Mouse (Mus musculus) stomach, postnatal 0 days (tissue): Measurements from ENCODE around the gene Dner. TPM values are rescaled to one million over a fixed set of nuclear protein-coding genes. Genes with fewer than 3 reads are reported as not detected.

Source experiments
- ATAC-seq: fragments of 200-750 bp; cut with Nextera tagmentation; 2 replicates; pipeline ENCODE4 v1.8.0; 2017; ENCODE audit not compliant: low FRiP score, low TSS enrichment
- DNase-seq: peaks from one replicate; pipeline ENCODE4 v3.0.0-alpha.2; 2016; ENCODE audit warnings: low spot score
- H3K27ac ChIP-seq: fragments of 300-500 bp; sonication (generic); replicated peaks from 2 replicates; pipeline ENCODE4 v1.5.1; 2014; ENCODE audit warnings: mild to moderate bottlenecking, control low read depth
- H3K27me3 ChIP-seq: fragments of 300-500 bp; sonication (generic); 2 replicates; pipeline ENCODE4 v1.6.1; 2014; ENCODE audit warnings: low read length; ENCODE audit not compliant: control insufficient read depth, insufficient read depth
- H3K36me3 ChIP-seq: fragments of 300-500 bp; sonication (generic); 2 replicates; pipeline ENCODE4 v1.6.1; 2014; ENCODE audit warnings: low read length, mixed read lengths; ENCODE audit not compliant: control insufficient read depth, insufficient read depth
- H3K4me1 ChIP-seq: fragments of 300-500 bp; sonication (generic); replicated peaks from 2 replicates; pipeline ENCODE4 v1.6.1; 2014; ENCODE audit warnings: antibody characterized with exemption; ENCODE audit not compliant: control insufficient read depth, insufficient read depth
- H3K4me2 ChIP-seq: fragments of 300-500 bp; sonication (generic); replicated peaks from 2 replicates; pipeline ENCODE4 v1.6.1; 2014; ENCODE audit warnings: low read depth, mild to moderate bottlenecking, control low read depth, moderate library complexity
- H3K4me3 ChIP-seq: fragments of 300-500 bp; sonication (generic); 2 replicates; pipeline ENCODE4 v1.5.1; 2014; ENCODE audit warnings: low read depth, low read length, control low read depth
- H3K9ac ChIP-seq: fragments of 300-500 bp; sonication (generic); 2 replicates; pipeline ENCODE4 v1.6.1; 2014; ENCODE audit warnings: mild to moderate bottlenecking, low read length, control low read depth, mixed read lengths
- H3K9me3 ChIP-seq: fragments of 300-500 bp; sonication (generic); 2 replicates; pipeline ENCODE4 v1.6.1; 2016; ENCODE audit warnings: low read length; ENCODE audit not compliant: control insufficient read depth
- CTCF ChIP-seq: IDR thresholded peaks from 2 replicates; pipeline ENCODE4 v1.5.1; 2016; ENCODE audit warnings: antibody characterized with exemption, low read depth, mild to moderate bottlenecking, moderate library complexity
- EP300 ChIP-seq: optimal IDR thresholded peaks from 2 replicates; pipeline ENCODE3; 2016; ENCODE audit warnings: antibody characterized with exemption
- WGBS: fragments of 180-500 bp; shearing (Covaris S2); extraction: QIAGEN DNeasy Blood & Tissue Kit; methylation state at CpG from one replicate; pipeline ENCODE4 v1.1.7; 2014; 5-methylcytosine and 5-hydroxymethylcytosine counted together
- polyA plus RNA-seq: library from polyadenylated mRNA; unstranded; fragments of >200 nt; fragmentation: Nextera tagmentation; extraction: Ambion mirVana; gene quantifications from 2 replicates; pipeline ENCODE4 v1.2.1, GENCODE M21; 2015

The Dner gene
- polyA plus RNA-seq, 1 experiment from 2014 or later, result 2.9 TPM

DNA sequence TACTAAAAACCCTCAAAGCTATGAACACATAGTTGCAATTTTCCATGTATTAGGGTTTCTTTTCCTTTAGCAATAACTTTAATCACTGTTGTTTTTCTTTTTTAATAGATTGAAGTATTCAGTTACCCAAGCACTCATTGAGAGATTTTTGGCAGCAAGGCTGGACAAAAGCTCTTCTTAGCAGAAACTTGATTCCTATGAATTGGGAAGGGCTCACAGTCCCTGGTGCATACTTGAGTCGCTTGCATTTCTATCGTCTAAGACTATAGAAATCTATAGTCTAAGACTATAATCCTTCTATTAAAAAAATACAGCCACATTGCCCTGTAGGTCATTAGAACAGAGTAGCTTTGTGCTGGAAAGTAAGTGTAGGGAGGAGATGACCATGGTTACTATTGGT is 287.1 kb downstream of the Dner start:
- TF ChIP-seq EP300, result no peak
- TF ChIP-seq CTCF, result no peak
- H3K4me2 ChIP-seq, result no peak overlapping the region
- H3K36me3 ChIP-seq, result no peaks in the 10 kb centered on the region
- no peaks in the 10 kb centered on the region for H3K4me1 ChIP-seq
- no peak overlapping the region for H3K27ac ChIP-seq
- DNase-seq (no peak), ATAC-seq (no peak)
- H3K27me3 ChIP-seq, result no peaks in the 10 kb centered on the region
- H3K9ac ChIP-seq, result no peak overlapping the region
- no peak overlapping the region for H3K4me3 ChIP-seq
- 65% methylated on average over 2 of the region's 2 CpGs for WGBS
- H3K9me3 ChIP-seq, result no peaks in the 10 kb centered on the region

DNA sequence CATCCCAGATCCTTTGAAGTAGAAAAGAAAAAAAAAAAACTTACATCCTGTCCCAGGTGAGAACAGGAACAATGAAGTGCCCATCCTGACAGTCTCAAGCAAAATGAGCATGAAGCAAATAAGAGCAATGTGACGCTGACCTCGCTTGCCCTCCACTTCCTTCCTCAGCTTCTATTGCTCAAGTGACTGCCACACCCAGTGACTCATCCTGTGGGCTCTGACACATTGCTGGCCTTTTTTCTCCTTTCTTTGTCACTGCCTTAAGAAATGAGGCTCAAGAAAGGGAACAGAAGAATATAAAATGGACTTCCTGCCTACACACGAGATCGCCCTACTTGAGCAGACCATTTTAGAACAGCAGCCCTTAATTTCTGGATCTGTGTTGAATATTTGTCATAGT is 289.1 kb downstream of the Dner start:
- Histone ChIP-seq H3K9me3 (no peaks in the 10 kb centered on the region), H3K27ac (no peak overlapping the region), H3K4me2 (no peak overlapping the region), H3K9ac (no peak overlapping the region), H3K27me3 (no peaks in the 10 kb centered on the region), H3K4me1 (no peaks in the 10 kb centered on the region), H3K4me3 (no peak overlapping the region), H3K36me3 (no peaks in the 10 kb centered on the region)
- TF ChIP-seq EP300 (no peak), CTCF (no peak)
- 50% methylated on average over 4 of the region's 4 CpGs for WGBS
- peak; percentile 45 for DNase-seq
- ATAC-seq, result peak; percentile 61; the same call in 1 of the 2 replicates

DNA sequence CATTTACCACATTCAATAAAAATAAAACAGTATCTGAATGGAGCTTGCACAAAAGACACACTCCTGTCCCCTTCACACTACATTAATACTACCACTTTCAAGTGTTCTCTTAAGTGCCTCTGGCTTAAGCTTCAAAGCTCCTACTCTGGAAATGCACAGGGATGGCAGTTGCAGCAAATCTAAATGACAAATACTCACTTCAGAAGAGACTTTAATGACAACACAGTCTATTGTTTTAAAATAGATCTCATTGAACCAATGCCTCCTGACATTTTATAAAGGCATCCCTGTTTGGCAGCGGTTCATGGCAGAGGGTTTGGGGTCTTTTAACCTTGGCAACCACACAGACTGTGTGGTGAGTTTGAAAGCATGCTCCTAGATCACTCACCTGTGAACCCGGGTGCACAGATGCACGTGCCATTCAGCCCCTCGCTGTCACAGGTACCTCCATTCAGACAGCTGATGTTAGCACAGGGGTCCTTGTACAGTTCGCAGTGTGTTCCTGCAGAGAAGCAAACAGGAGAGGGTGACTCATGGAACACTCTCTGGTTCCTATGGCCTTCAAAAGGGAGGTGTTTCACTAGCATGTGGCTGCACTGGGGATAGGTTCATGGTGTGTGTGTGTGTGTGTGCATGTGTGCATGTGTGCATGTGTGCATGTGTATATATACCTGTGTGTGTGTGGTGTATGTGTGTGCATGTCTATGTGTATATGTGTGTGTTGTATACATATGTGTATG is 290.3 kb downstream of the Dner start:
- TF ChIP-seq CTCF, result no peak
- TF ChIP-seq EP300, result no peak
- H3K36me3 ChIP-seq, result no peaks in the 10 kb centered on the region
- no peaks in the 10 kb centered on the region for H3K9me3 ChIP-seq
- no peak overlapping the region for H3K4me3 ChIP-seq
- H3K27me3 ChIP-seq, result no peaks in the 10 kb centered on the region
- no peak overlapping the region for H3K4me2 ChIP-seq
- ATAC-seq (no peak), DNase-seq (no peak)
- H3K9ac ChIP-seq, result no peak overlapping the region
- 80% methylated on average over 5 of the region's 5 CpGs for WGBS
- no peak overlapping the region for H3K27ac ChIP-seq
- no peaks in the 10 kb centered on the region for H3K4me1 ChIP-seq

DNA sequence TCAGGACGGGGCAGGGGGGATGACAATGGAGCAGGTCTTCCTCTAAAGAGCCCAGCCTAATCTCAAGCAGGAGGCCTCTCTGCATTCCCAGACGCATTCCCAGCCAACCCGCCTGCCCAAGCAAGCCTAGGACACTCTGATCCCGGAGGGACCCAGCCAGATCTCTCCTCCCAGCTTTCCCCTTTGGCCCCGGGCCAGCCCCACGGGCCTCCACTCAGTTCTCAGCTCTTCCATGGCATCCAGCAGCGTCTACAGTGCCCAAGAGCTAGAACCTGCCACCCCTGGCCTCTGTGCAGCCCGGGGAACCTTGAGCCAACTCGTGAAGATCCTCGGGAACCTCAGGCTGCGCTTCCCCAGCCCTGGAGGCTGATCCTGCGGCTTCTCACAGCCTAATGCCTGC is 291.1 kb downstream of the Dner start:
- ATAC-seq (no peak), DNase-seq (no peak)
- Histone ChIP-seq H3K9ac (no peak overlapping the region), H3K4me2 (no peak overlapping the region), H3K4me3 (no peak overlapping the region), H3K9me3 (no peaks in the 10 kb centered on the region), H3K4me1 (no peaks in the 10 kb centered on the region), H3K27me3 (no peaks in the 10 kb centered on the region), H3K36me3 (no peaks in the 10 kb centered on the region), H3K27ac (no peak overlapping the region)
- no peak for TF ChIP-seq CTCF
- 51% methylated on average over 12 of the region's 12 CpGs for WGBS

DNA sequence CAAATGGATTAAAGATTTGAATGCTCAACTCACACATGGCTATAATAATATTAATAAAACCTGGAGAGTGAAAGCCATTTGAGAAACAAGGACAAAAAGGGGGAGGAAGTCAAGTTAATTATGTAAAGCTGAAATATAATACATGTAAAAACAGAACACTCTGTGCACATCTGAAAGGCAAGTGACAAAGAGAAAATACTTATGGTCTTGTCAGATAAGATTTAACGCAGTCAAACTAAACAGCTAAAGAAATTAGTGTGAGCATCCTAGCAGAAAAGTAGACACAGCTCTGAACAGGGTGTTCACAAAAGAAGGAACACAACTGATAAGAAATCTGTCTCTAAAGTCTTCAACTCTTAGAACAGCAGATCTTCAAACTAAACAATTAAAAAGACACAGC is 293.9 kb downstream of the Dner start:
- no peaks in the 10 kb centered on the region for H3K4me1 ChIP-seq
- H3K27ac ChIP-seq, result no peak overlapping the region
- no peaks in the 10 kb centered on the region for H3K36me3 ChIP-seq
- ATAC-seq (no peak), DNase-seq (no peak)
- H3K4me3 ChIP-seq, result no peak overlapping the region
- H3K4me2 ChIP-seq, result no peak overlapping the region
- WGBS, result 59% methylated on average over 1 of the region's 1 CpGs
- TF ChIP-seq EP300, result no peak
- TF ChIP-seq CTCF, result no peak
- no peaks in the 10 kb centered on the region for H3K27me3 ChIP-seq
- H3K9ac ChIP-seq, result no peak overlapping the region
- H3K9me3 ChIP-seq, result no peaks in the 10 kb centered on the region

DNA sequence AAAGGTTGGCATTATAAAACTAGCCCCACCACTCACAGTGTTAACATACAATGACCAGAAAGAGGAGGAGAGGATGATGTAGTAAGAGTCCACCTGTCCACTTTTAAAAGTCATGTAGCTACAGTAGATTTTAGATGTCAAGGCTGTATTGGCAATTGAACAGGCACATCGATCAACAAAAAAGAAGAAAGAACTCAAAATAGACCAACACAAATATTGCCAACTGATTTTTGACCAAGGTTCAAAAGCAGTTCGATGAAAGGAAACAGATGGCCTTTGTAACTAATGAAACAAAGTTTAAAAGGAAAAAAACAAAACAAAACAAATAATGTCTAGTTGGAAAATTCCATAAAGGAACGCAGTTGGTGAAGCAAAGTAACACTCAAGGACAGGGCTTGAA is 296.4 kb downstream of the Dner start:
- ATAC-seq, result no peak
- H3K4me3 ChIP-seq, result no peak overlapping the region
- H3K9ac ChIP-seq, result no peak overlapping the region
- H3K27ac ChIP-seq, result no peak overlapping the region
- H3K4me1 ChIP-seq, result no peaks in the 10 kb centered on the region
- H3K4me2 ChIP-seq, result no peak overlapping the region
- no peak for TF ChIP-seq EP300
- TF ChIP-seq CTCF, result no peak
- 68% methylated on average over 3 of the region's 3 CpGs for WGBS
- H3K9me3 ChIP-seq, result no peaks in the 10 kb centered on the region
- H3K36me3 ChIP-seq, result no peaks in the 10 kb centered on the region
- no peak for DNase-seq
- no peaks in the 10 kb centered on the region for H3K27me3 ChIP-seq
